Mouse (Mus musculus) small intestine, adult 10 weeks (tissue): ENCODE measurements around the gene Rdm1. TPM values are rescaled to one million over a fixed set of nuclear protein-coding genes. Genes with fewer than 3 reads are reported as not detected.

Source experiments
- polyA plus RNA-seq: library from polyadenylated mRNA; stranded (reverse); fragments of 350-450 nt; fragmentation: Illumina TruSeq; extraction: RNeasy Lipid Tissue Mini Kit (QIAGEN cat#74804); gene quantifications from one replicate; pipeline ENCODE4 v1.2.3, GENCODE M21; 2014; ENCODE audit warnings: low replicate concordance

Gene Rdm1
- not detected for polyA plus RNA-seq

GRCm38 (mm10) chr11:101626995-101627856, at the start of gene Rdm1:
Gene Rdm1, plus strand, starts transcription at chr11:101627195.

GRCm38 (mm10) chr11:101582054-101583035, 44.6 kb upstream of the Rdm1 start, which contains the start of gene Tmem106a:
Gene Tmem106a, plus strand, starts transcription at chr11:101582242.

GRCm38 (mm10) chr11:101599156-101599555, 27.8 kb upstream of the Rdm1 start, which contains the start of gene Gm11634:
Gene Gm11634, minus strand, starts transcription at chr11:101599256.

GRCm38 (mm10) chr11:101664825-101665635, 38.0 kb downstream of the Rdm1 start, which contains the start of gene Arl4d:
Gene Arl4d, plus strand, starts transcription at chr11:101665541.

Other genes with a start within 250 kb of the Rdm1 start
- 2.6 TPM for gene Aarsd1, start 209.6 kb upstream of the Rdm1 start, polyA plus RNA-seq
- gene Gm27029, start 202.4 kb upstream of the Rdm1 start, polyA plus RNA-seq, result 0.33 TPM
- 2.7 TPM for gene Rundc1, start 202.1 kb upstream of the Rdm1 start, polyA plus RNA-seq
- 0.30 TPM for gene Ptges3l, start 201.9 kb upstream of the Rdm1 start, polyA plus RNA-seq
- 50.2 TPM for gene Rpl27, start 184.9 kb upstream of the Rdm1 start, polyA plus RNA-seq
- 4.6 TPM for gene Ifi35, start 178.8 kb upstream of the Rdm1 start, polyA plus RNA-seq
- gene Rnd2, start 162.2 kb upstream of the Rdm1 start, polyA plus RNA-seq, result 14.3 TPM
- gene Vat1, start 161.0 kb upstream of the Rdm1 start, polyA plus RNA-seq, result 1.1 TPM
- 5.6 TPM for gene Brca1, start 75.2 kb upstream of the Rdm1 start, polyA plus RNA-seq
- 182 TPM for gene Nbr1, start 75.0 kb upstream of the Rdm1 start, polyA plus RNA-seq
- 38.4 TPM for gene Tmem106a, start 45.0 kb upstream of the Rdm1 start, polyA plus RNA-seq
- gene Gm11634, start 27.9 kb upstream of the Rdm1 start, polyA plus RNA-seq, result not detected
- gene Arl4d, start 38.3 kb downstream of the Rdm1 start, polyA plus RNA-seq, result 6.6 TPM
- 13.2 TPM for gene Dhx8, start 105.7 kb downstream of the Rdm1 start, polyA plus RNA-seq
- not detected for gene Etv4, start 158.2 kb downstream of the Rdm1 start, polyA plus RNA-seq